Mouse (Mus musculus) thymus, adult 2 months (tissue): ENCODE measurements around the gene D430041D05Rik.

Experiments
- CTCF ChIP-seq: fragments of 200-500 bp; IDR thresholded peaks from 2 replicates; pipeline ENCODE4 v1.5.1; 2012; ENCODE audit warnings: mild to moderate bottlenecking, control low read depth, low read length, moderate library complexity, borderline replicate concordance; ENCODE audit not compliant: control insufficient read depth, poor library complexity, insufficient read depth; ENCODE audit errors: extremely low read depth
- POLR2A ChIP-seq: fragments of 200-500 bp; IDR thresholded peaks from 2 replicates; pipeline ENCODE4 v1.6.1; 2012; ENCODE audit warnings: mild to moderate bottlenecking, low read length, control low read depth, moderate library complexity; ENCODE audit not compliant: control insufficient read depth, poor library complexity, insufficient read depth; ENCODE audit errors: extremely low read depth

DNA sequence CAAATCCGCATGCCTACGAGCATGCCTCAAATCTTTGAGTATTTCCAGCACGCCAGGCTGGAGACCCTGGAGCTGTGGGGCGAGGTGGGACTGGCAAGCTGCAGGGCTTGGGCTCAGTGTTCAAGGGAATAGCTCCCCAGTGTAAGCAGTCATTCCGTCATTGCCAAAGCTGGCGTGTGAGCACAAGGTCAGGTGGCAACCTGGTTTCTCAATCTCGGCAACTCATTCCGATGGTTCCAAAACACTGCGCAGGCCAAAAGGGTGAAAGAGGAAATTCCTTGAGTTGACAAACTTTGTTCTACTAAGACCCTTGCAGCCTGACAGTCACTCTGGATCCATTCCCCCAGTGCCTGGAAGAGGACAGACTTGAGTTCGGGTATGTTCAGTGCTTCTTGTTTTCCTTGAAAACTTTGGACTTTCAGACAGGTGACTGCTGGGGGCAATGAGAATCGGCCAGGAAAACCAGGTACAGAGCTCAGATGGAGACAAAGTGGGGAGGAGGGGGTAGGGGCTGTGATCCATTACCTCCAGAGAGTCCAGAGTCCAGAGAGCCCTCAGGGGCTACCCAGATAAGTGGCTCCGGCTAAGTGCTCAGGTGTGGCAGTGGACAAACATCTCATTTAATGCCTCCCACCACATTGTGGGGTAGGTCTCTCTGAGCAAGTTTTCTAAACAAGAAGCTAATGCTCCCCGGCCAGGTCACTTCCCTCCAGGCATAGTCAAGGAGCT, 281.8 kb downstream of the D430041D05Rik start:
- TF ChIP-seq POLR2A: no peak
- no peak for TF ChIP-seq CTCF
